Mouse (Mus musculus): ENCODE results near the gene Trem1.

GRCm38 (mm10) chr17:48278381-48278780, 45.8 kb downstream of the Trem1 start:
- TF ChIP-seq POLR2A (IDR thresholded peaks at IDR 0.05; ENCODE audit: borderline replicate concordance, extremely low read depth, low read depth, low read length) (no peak), CTCF (IDR thresholded peaks at IDR 0.05; ENCODE audit: insufficient read depth, low read length) (no peak)

All from lung, adult 2 months (tissue).